Mouse (Mus musculus): Measurements from ENCODE around the gene Ccser2. TPM values are rescaled to one million over a fixed set of nuclear protein-coding genes. Genes with fewer than 3 reads are reported as not detected.
"Not testable (repeated sequence)": the region's sequence is repeated elsewhere in the genome, so short reads cannot be mapped to it uniquely, and the experiment has no call there.

Ccser2 gene
- polyA plus RNA-seq (2015; fragmentation: Nextera tagmentation; extraction: Ambion mirVana) = 51.2 and 54.2 TPM in 2 replicates

- WGBS = 2% methylated on average over 39 of the region's 39 CpGs
- peak within 1 kb of the TSS; percentile 95 for H3K9ac ChIP-seq
- peak within 1 kb of the TSS; percentile 88 for H3K27ac ChIP-seq (replicated peaks)
- peak; percentile 100 for ATAC-seq (ENCODE audit: extremely low read depth, insufficient number of reproducible peaks, low FRiP score, low TSS enrichment)
- no peaks in the 10 kb centered on the region for H3K9me3 ChIP-seq
- H3K4me3 ChIP-seq = peak within 1 kb of the TSS; percentile 91
- H3K27me3 ChIP-seq (replicated peaks) = no peaks in the 10 kb centered on the region
- peak within 1 kb of the TSS; percentile 73 for H3K4me2 ChIP-seq
- H3K36me3 ChIP-seq = no peaks in the 10 kb centered on the region
- H3K4me1 ChIP-seq = peaks cover 8% of the 10 kb centered on the region
Observed at GRCm38 (mm10) chr14:36968628-36969147, at the start of gene Ccser2. Gene Ccser2 (minus strand): TSS chr14:36968777.

- H3K27me3 ChIP-seq (replicated peaks) = no peaks in the 10 kb centered on the region
- H3K36me3 ChIP-seq = no peaks in the 10 kb centered on the region
- no peaks in the 10 kb centered on the region; the same call in 1 of the 2 replicates for H3K9me3 ChIP-seq
- no peaks in the 10 kb centered on the region for H3K4me1 ChIP-seq
- no peak overlapping the region for H3K9ac ChIP-seq
- H3K4me3 ChIP-seq = no peak overlapping the region
- no peak for ATAC-seq (ENCODE audit: extremely low read depth, insufficient number of reproducible peaks, low FRiP score, low TSS enrichment)
- WGBS = 23% methylated on average over 5 of the region's 5 CpGs
- H3K4me2 ChIP-seq = no peak overlapping the region
- no peak overlapping the region for H3K27ac ChIP-seq (replicated peaks)
Observed at GRCm38 (mm10) chr14:37015894-37016293, 47.3 kb upstream of the Ccser2 start.

GRCm38 (mm10) chr14:37013644-37014043 is 45.1 kb upstream of the Ccser2 start:
- Histone ChIP-seq H3K36me3 (no peaks in the 10 kb centered on the region), H3K9ac (no peak overlapping the region), H3K4me1 (no peaks in the 10 kb centered on the region), H3K4me2 (no peak overlapping the region), H3K27ac (replicated peaks) (no peak overlapping the region), H3K27me3 (replicated peaks) (no peaks in the 10 kb centered on the region), H3K4me3 (no peak overlapping the region), H3K9me3 (no peaks in the 10 kb centered on the region; the same call in 1 of the 2 replicates)
- ATAC-seq (ENCODE audit: extremely low read depth, insufficient number of reproducible peaks, low FRiP score, low TSS enrichment) = no peak
- 49% methylated on average over 3 of the region's 3 CpGs for WGBS

GRCm38 (mm10) chr14:37009686-37010085 is 41.1 kb upstream of the Ccser2 start:
- no peak overlapping the region for H3K27ac ChIP-seq (replicated peaks)
- ATAC-seq (ENCODE audit: extremely low read depth, insufficient number of reproducible peaks, low FRiP score, low TSS enrichment) = no peak
- no peak overlapping the region for H3K4me2 ChIP-seq
- H3K4me1 ChIP-seq = no peaks in the 10 kb centered on the region
- H3K9me3 ChIP-seq = no peaks in the 10 kb centered on the region
- H3K9ac ChIP-seq = no peak overlapping the region
- no peaks in the 10 kb centered on the region for H3K27me3 ChIP-seq (replicated peaks)
- WGBS = 62% methylated on average over 2 of the region's 2 CpGs
- no peak overlapping the region for H3K4me3 ChIP-seq
- no peaks in the 10 kb centered on the region for H3K36me3 ChIP-seq

GRCm38 (mm10) chr14:37006489-37006888 is 37.9 kb upstream of the Ccser2 start:
- Histone ChIP-seq H3K36me3 (no peaks in the 10 kb centered on the region), H3K27ac (replicated peaks) (no peak overlapping the region), H3K4me3 (no peak overlapping the region), H3K27me3 (replicated peaks) (no peaks in the 10 kb centered on the region), H3K9ac (no peak overlapping the region), H3K4me2 (no peak overlapping the region), H3K9me3 (no peaks in the 10 kb centered on the region), H3K4me1 (no peaks in the 10 kb centered on the region)
- 68% methylated on average over 8 of the region's 8 CpGs for WGBS
- no peak for ATAC-seq (ENCODE audit: extremely low read depth, insufficient number of reproducible peaks, low FRiP score, low TSS enrichment)

- H3K4me3 ChIP-seq = no peak overlapping the region
- WGBS = 15% methylated on average over 3 of the region's 3 CpGs
Observed at GRCm38 (mm10) chr14:37005865-37006264, 37.3 kb upstream of the Ccser2 start.

GRCm38 (mm10) chr14:37003431-37004095 is 35.0 kb upstream of the Ccser2 start:
- no peaks in the 10 kb centered on the region for H3K4me1 ChIP-seq
- 71% methylated on average over 8 of the region's 8 CpGs for WGBS
- no peaks in the 10 kb centered on the region for H3K27me3 ChIP-seq (replicated peaks)
- H3K4me3 ChIP-seq = no peak overlapping the region
- ATAC-seq (ENCODE audit: extremely low read depth, insufficient number of reproducible peaks, low FRiP score, low TSS enrichment) = no peak
- no peaks in the 10 kb centered on the region for H3K36me3 ChIP-seq
- no peak overlapping the region for H3K4me2 ChIP-seq
- no peak overlapping the region for H3K9ac ChIP-seq
- H3K27ac ChIP-seq (replicated peaks) = no peak overlapping the region
- H3K9me3 ChIP-seq = no peaks in the 10 kb centered on the region

More at GRCm38 (mm10) chr14:37005865-37006264, 37.3 kb upstream of the Ccser2 start:
- no peak overlapping the region for H3K27ac ChIP-seq (replicated peaks)
- H3K4me2 ChIP-seq = no peak overlapping the region
- ATAC-seq (ENCODE audit: extremely low read depth, insufficient number of reproducible peaks, low FRiP score, low TSS enrichment) = no peak
- no peaks in the 10 kb centered on the region for H3K4me1 ChIP-seq
- no peaks in the 10 kb centered on the region for H3K9me3 ChIP-seq
- no peaks in the 10 kb centered on the region for H3K27me3 ChIP-seq (replicated peaks)
- no peak overlapping the region for H3K9ac ChIP-seq
- H3K36me3 ChIP-seq = no peaks in the 10 kb centered on the region

- Histone ChIP-seq H3K4me2 (no peak overlapping the region), H3K27ac (replicated peaks) (no peak overlapping the region), H3K36me3 (no peaks in the 10 kb centered on the region), H3K4me1 (no peaks in the 10 kb centered on the region), H3K9ac (no peak overlapping the region), H3K4me3 (no peak overlapping the region), H3K27me3 (replicated peaks) (no peaks in the 10 kb centered on the region), H3K9me3 (no peaks in the 10 kb centered on the region)
- 64% methylated on average over 2 of the region's 2 CpGs for WGBS
- no peak for ATAC-seq (ENCODE audit: extremely low read depth, insufficient number of reproducible peaks, low FRiP score, low TSS enrichment)
Observed at GRCm38 (mm10) chr14:37002852-37003251, 34.3 kb upstream of the Ccser2 start.

GRCm38 (mm10) chr14:37000780-37001179 is 32.2 kb upstream of the Ccser2 start:
- WGBS = 68% methylated on average over 6 of the region's 6 CpGs
- not testable (repeated sequence) for H3K4me1 ChIP-seq; H3K36me3 ChIP-seq; H3K9me3 ChIP-seq; H3K27ac ChIP-seq (replicated peaks); H3K27me3 ChIP-seq (replicated peaks); H3K9ac ChIP-seq; H3K4me2 ChIP-seq; H3K4me3 ChIP-seq; ATAC-seq (ENCODE audit: extremely low read depth, insufficient number of reproducible peaks, low FRiP score, low TSS enrichment)

GRCm38 (mm10) chr14:36989784-36990183 is 21.2 kb upstream of the Ccser2 start:
- Histone ChIP-seq H3K36me3 (no peaks in the 10 kb centered on the region), H3K4me3 (no peak overlapping the region), H3K27me3 (replicated peaks) (no peaks in the 10 kb centered on the region), H3K4me2 (no peak overlapping the region), H3K9me3 (no peaks in the 10 kb centered on the region), H3K27ac (replicated peaks) (no peak overlapping the region), H3K9ac (no peak overlapping the region), H3K4me1 (no peaks in the 10 kb centered on the region)
- ATAC-seq (ENCODE audit: extremely low read depth, insufficient number of reproducible peaks, low FRiP score, low TSS enrichment) = no peak

- no peak for ATAC-seq (ENCODE audit: extremely low read depth, insufficient number of reproducible peaks, low FRiP score, low TSS enrichment)
- H3K27me3 ChIP-seq (replicated peaks) = no peaks in the 10 kb centered on the region
- WGBS = 65% methylated on average over 3 of the region's 3 CpGs
- H3K9me3 ChIP-seq = no peaks in the 10 kb centered on the region
- H3K4me2 ChIP-seq = no peak overlapping the region
- no peaks in the 10 kb centered on the region for H3K36me3 ChIP-seq
- no peak overlapping the region for H3K9ac ChIP-seq
- no peak overlapping the region for H3K27ac ChIP-seq (replicated peaks)
- H3K4me1 ChIP-seq = no peaks in the 10 kb centered on the region
- no peak overlapping the region for H3K4me3 ChIP-seq
Observed at GRCm38 (mm10) chr14:36985693-36986092, 17.1 kb upstream of the Ccser2 start.

- Histone ChIP-seq H3K36me3 (no peaks in the 10 kb centered on the region), H3K4me3 (no peak overlapping the region), H3K9me3 (no peaks in the 10 kb centered on the region), H3K4me1 (no peaks in the 10 kb centered on the region), H3K27ac (replicated peaks) (no peak overlapping the region), H3K4me2 (no peak overlapping the region), H3K27me3 (replicated peaks) (no peaks in the 10 kb centered on the region), H3K9ac (no peak overlapping the region)
- no peak for ATAC-seq (ENCODE audit: extremely low read depth, insufficient number of reproducible peaks, low FRiP score, low TSS enrichment)
- 76% methylated on average over 3 of the region's 3 CpGs for WGBS
Observed at GRCm38 (mm10) chr14:36975019-36975418, 6.4 kb upstream of the Ccser2 start.
